Mouse (Mus musculus) stomach, embryonic 14.5 days (tissue): ENCODE measurements around the gene Slc1a5. TPM values are rescaled to one million over a fixed set of nuclear protein-coding genes. Genes with fewer than 3 reads are reported as not detected.

ENCODE experiments used
- ATAC-seq: fragments of 200-750 bp; cut with Nextera tagmentation; 2 replicates; pipeline ENCODE4 v1.8.0; 2017; ENCODE audit warnings: low read depth, moderate TSS enrichment; ENCODE audit not compliant: insufficient number of reproducible peaks, insufficient read depth, low FRiP score
- H3K27ac ChIP-seq: fragments of 300-500 bp; sonication (generic); 2 replicates; pipeline ENCODE4 v1.5.1; 2014; ENCODE audit warnings: mild to moderate bottlenecking, low read length, moderate library complexity, mixed read lengths
- H3K27me3 ChIP-seq: fragments of 300-500 bp; sonication (generic); 2 replicates; pipeline ENCODE4 v1.6.1; 2014; ENCODE audit warnings: low read length, control low read depth, mixed read lengths; ENCODE audit not compliant: control insufficient read depth, insufficient read depth
- H3K36me3 ChIP-seq: fragments of 300-500 bp; sonication (generic); 2 replicates; pipeline ENCODE4 v1.6.1; 2014; ENCODE audit warnings: mild to moderate bottlenecking, control low read depth, low read length, moderate library complexity, mixed read lengths; ENCODE audit not compliant: control insufficient read depth, insufficient read depth
- H3K4me1 ChIP-seq: fragments of 300-500 bp; sonication (generic); 2 replicates; pipeline ENCODE4 v1.6.1; 2014; ENCODE audit warnings: low read length, control low read depth, mixed read lengths; ENCODE audit not compliant: control insufficient read depth, insufficient read depth
- H3K4me2 ChIP-seq: fragments of 300-500 bp; sonication (generic); replicated peaks from 2 replicates; pipeline ENCODE4 v1.6.1; 2014; ENCODE audit warnings: low read depth, low read length, control low read depth
- H3K4me3 ChIP-seq: fragments of 300-500 bp; sonication (generic); 2 replicates; pipeline ENCODE4 v1.5.1; 2014; ENCODE audit warnings: low read depth, low read length, control low read depth
- H3K9ac ChIP-seq: fragments of 300-500 bp; sonication (generic); replicated peaks from 2 replicates; pipeline ENCODE4 v1.6.1; 2014; ENCODE audit warnings: low read depth, mild to moderate bottlenecking, control low read depth, low read length, moderate library complexity, mixed read lengths
- H3K9me3 ChIP-seq: fragments of 300-500 bp; sonication (generic); 2 replicates; pipeline ENCODE4 v1.6.1; 2016; ENCODE audit warnings: low read depth, low read length, control low read depth; ENCODE audit not compliant: control insufficient read depth
- WGBS: fragments of 180-500 bp; shearing (Covaris S2); extraction: QIAGEN DNeasy Blood & Tissue Kit; methylation state at CpG from one replicate; pipeline ENCODE4 v1.1.7; 2014; 5-methylcytosine and 5-hydroxymethylcytosine counted together
- polyA plus RNA-seq: library from polyadenylated mRNA; unstranded; fragments of >200 nt; fragmentation: Nextera tagmentation; extraction: Ambion mirVana; gene quantifications from 2 replicates; pipeline ENCODE4 v1.2.1, GENCODE M21; 2014

The Slc1a5 gene
- polyA plus RNA-seq, 1 experiment from 2014 or later, result 36.7 TPM

- 75% methylated on average over 12 of the region's 12 CpGs for WGBS
These were observed 29.1 kb upstream of the Slc1a5 start for GRCm38 (mm10) chr7:16752016-16752415.

GRCm38 (mm10) chr7:16755362-16756017 is 25.6 kb upstream of the Slc1a5 start:
- Histone ChIP-seq H3K4me3 (no peak overlapping the region), H3K4me1 (peaks cover 5% of the 10 kb centered on the region; the same call in 1 of the 2 replicates), H3K4me2 (no peak overlapping the region), H3K9me3 (no peaks in the 10 kb centered on the region), H3K9ac (no peak overlapping the region), H3K27ac (peak overlapping the region; percentile 27; the same call in 1 of the 2 replicates), H3K36me3 (no peaks in the 10 kb centered on the region), H3K27me3 (no peaks in the 10 kb centered on the region)
- ATAC-seq, result no peak
- 45% methylated on average over 17 of the region's 17 CpGs for WGBS

More at GRCm38 (mm10) chr7:16752016-16752415, 29.1 kb upstream of the Slc1a5 start:
- H3K4me1 ChIP-seq, result no peaks in the 10 kb centered on the region
- no peak for ATAC-seq
- H3K27me3 ChIP-seq, result no peaks in the 10 kb centered on the region
- no peak overlapping the region for H3K9ac ChIP-seq
- peaks cover 20% of the 10 kb centered on the region; the same call in 1 of the 2 replicates for H3K36me3 ChIP-seq
- H3K27ac ChIP-seq, result no peak overlapping the region
- H3K4me3 ChIP-seq, result no peak overlapping the region
- H3K9me3 ChIP-seq, result no peaks in the 10 kb centered on the region
- H3K4me2 ChIP-seq, result no peak overlapping the region

GRCm38 (mm10) chr7:16758872-16759574 is 22.1 kb upstream of the Slc1a5 start:
- no peak overlapping the region for H3K4me3 ChIP-seq
- H3K9me3 ChIP-seq, result no peaks in the 10 kb centered on the region
- no peaks in the 10 kb centered on the region for H3K27me3 ChIP-seq
- H3K4me1 ChIP-seq, result peaks cover 9% of the 10 kb centered on the region; the same call in 1 of the 2 replicates
- no peak overlapping the region for H3K9ac ChIP-seq
- no peak for ATAC-seq
- no peak overlapping the region for H3K27ac ChIP-seq
- H3K36me3 ChIP-seq, result no peaks in the 10 kb centered on the region
- WGBS, result 67% methylated on average over 10 of the region's 11 CpGs
- H3K4me2 ChIP-seq, result no peak overlapping the region

GRCm38 (mm10) chr7:16760292-16760691 is 20.8 kb upstream of the Slc1a5 start:
- Histone ChIP-seq H3K4me3 (no peak overlapping the region), H3K4me1 (peaks cover 9% of the 10 kb centered on the region; the same call in 1 of the 2 replicates), H3K36me3 (no peaks in the 10 kb centered on the region), H3K9ac (no peak overlapping the region), H3K9me3 (no peaks in the 10 kb centered on the region), H3K27ac (no peak overlapping the region), H3K27me3 (no peaks in the 10 kb centered on the region), H3K4me2 (no peak overlapping the region)
- WGBS, result 21% methylated on average over 8 of the region's 8 CpGs
- 0 out of 2 replicates have a peak, but pooled peaks have one; percentile 49 for ATAC-seq

- H3K36me3 ChIP-seq, result no peaks in the 10 kb centered on the region
- no peak overlapping the region for H3K4me2 ChIP-seq
- no peaks in the 10 kb centered on the region for H3K9me3 ChIP-seq
- 38% methylated on average over 10 of the region's 10 CpGs for WGBS
- 0 out of 2 replicates have a peak overlapping the region, but pooled peaks have one; percentile 6 for H3K9ac ChIP-seq
- peaks cover 9% of the 10 kb centered on the region; the same call in 1 of the 2 replicates for H3K4me1 ChIP-seq
- ATAC-seq, result no peak
- H3K27me3 ChIP-seq, result no peaks in the 10 kb centered on the region
- H3K27ac ChIP-seq, result peak overlapping the region; percentile 61
- H3K4me3 ChIP-seq, result no peak overlapping the region
These were observed 20.1 kb upstream of the Slc1a5 start for GRCm38 (mm10) chr7:16761005-16761481.

GRCm38 (mm10) chr7:16761630-16762029 is 19.5 kb upstream of the Slc1a5 start:
- 45% methylated on average over 5 of the region's 5 CpGs for WGBS
- no peaks in the 10 kb centered on the region for H3K9me3 ChIP-seq
- no peak overlapping the region for H3K9ac ChIP-seq
- H3K27me3 ChIP-seq, result no peaks in the 10 kb centered on the region
- H3K4me1 ChIP-seq, result peaks cover 9% of the 10 kb centered on the region; the same call in 1 of the 2 replicates
- H3K4me2 ChIP-seq, result no peak overlapping the region
- ATAC-seq, result no peak
- H3K27ac ChIP-seq, result no peak overlapping the region
- no peaks in the 10 kb centered on the region for H3K36me3 ChIP-seq
- H3K4me3 ChIP-seq, result no peak overlapping the region

- 82% methylated on average over 7 of the region's 7 CpGs for WGBS
- H3K4me3 ChIP-seq, result no peak overlapping the region
- no peak overlapping the region for H3K9ac ChIP-seq
- no peak overlapping the region for H3K4me2 ChIP-seq
- no peaks in the 10 kb centered on the region for H3K27me3 ChIP-seq
- no peaks in the 10 kb centered on the region for H3K36me3 ChIP-seq
- H3K9me3 ChIP-seq, result no peaks in the 10 kb centered on the region
- no peak for ATAC-seq
- peaks cover 9% of the 10 kb centered on the region; the same call in 1 of the 2 replicates for H3K4me1 ChIP-seq
- H3K27ac ChIP-seq, result no peak overlapping the region
These were observed 17.5 kb upstream of the Slc1a5 start for GRCm38 (mm10) chr7:16763463-16764218.

GRCm38 (mm10) chr7:16766443-16766842 is 14.7 kb upstream of the Slc1a5 start:
- ATAC-seq, result no peak
- Histone ChIP-seq H3K9me3 (peaks cover 3% of the 10 kb centered on the region; the same call in 1 of the 2 replicates), H3K4me1 (no peaks in the 10 kb centered on the region; the same call in 1 of the 2 replicates), H3K27me3 (no peaks in the 10 kb centered on the region), H3K9ac (no peak overlapping the region), H3K4me2 (no peak overlapping the region), H3K36me3 (no peaks in the 10 kb centered on the region), H3K4me3 (no peak overlapping the region), H3K27ac (no peak overlapping the region)
- 44% methylated on average over 2 of the region's 2 CpGs for WGBS
